Mouse (Mus musculus): ENCODE data around the gene Rc3h2.

Rc3h2 gene

GRCm38 (mm10) chr2:37422306-37423304 lies at the start of gene Rc3h2:
Rc3h2 (minus strand) TSS chr2:37422903.
- peak; percentile 98 for DNase-seq (ENCODE audit: low read depth)

GRCm38 (mm10) chr2:37466266-37466665 lies 43.6 kb upstream of the Rc3h2 start:
- DNase-seq (ENCODE audit: low read depth): no peak

- DNase-seq (ENCODE audit: low read depth): no peak
These were observed 38.0 kb upstream of the Rc3h2 start for GRCm38 (mm10) chr2:37460707-37461106.

GRCm38 (mm10) chr2:37452376-37452760 lies 29.7 kb upstream of the Rc3h2 start:
- DNase-seq (ENCODE audit: low read depth): no peak

GRCm38 (mm10) chr2:37451667-37452375 lies 29.1 kb upstream of the Rc3h2 start:
- peak; percentile 91 for DNase-seq (ENCODE audit: low read depth)

- DNase-seq (ENCODE audit: low read depth): peak; percentile 94
These were observed 20.2 kb upstream of the Rc3h2 start, which contains the start of the genes Zbtb26, Zbtb6 and Rabgap1 for GRCm38 (mm10) chr2:37442611-37443591. Zbtb26 (minus strand) TSS chr2:37443135. Zbtb6 (minus strand) TSS chr2:37443171. Rabgap1 (plus strand) TSS chr2:37443279.

- DNase-seq (ENCODE audit: low read depth): no peak
These were observed 8.9 kb upstream of the Rc3h2 start for GRCm38 (mm10) chr2:37431609-37432008.

GRCm38 (mm10) chr2:37430593-37431464 lies 8.1 kb upstream of the Rc3h2 start:
- peak; percentile 84 for DNase-seq (ENCODE audit: low read depth)

- no peak for DNase-seq (ENCODE audit: low read depth)
These were observed 968 bp upstream of the Rc3h2 start for GRCm38 (mm10) chr2:37423671-37424070.

GRCm38 (mm10) chr2:37421903-37422302 lies 800 bp downstream of the Rc3h2 start:
- no peak for DNase-seq (ENCODE audit: low read depth)

- no peak for DNase-seq (ENCODE audit: low read depth)
These were observed 27.2 kb downstream of the Rc3h2 start for GRCm38 (mm10) chr2:37395539-37395938.

GRCm38 (mm10) chr2:37382921-37383320 lies 39.8 kb downstream of the Rc3h2 start:
- no peak for DNase-seq (ENCODE audit: low read depth)

GRCm38 (mm10) chr2:37380189-37380588 lies 42.5 kb downstream of the Rc3h2 start:
- DNase-seq (ENCODE audit: low read depth): peak; percentile 65

- no peak for DNase-seq (ENCODE audit: low read depth)
These were observed 46.7 kb downstream of the Rc3h2 start for GRCm38 (mm10) chr2:37376018-37376417.

- no peak for DNase-seq (ENCODE audit: low read depth)
These were observed 52.1 kb downstream of the Rc3h2 start for GRCm38 (mm10) chr2:37370651-37371050.

GRCm38 (mm10) chr2:37359908-37360307 lies 62.8 kb downstream of the Rc3h2 start:
- DNase-seq (ENCODE audit: low read depth): no peak

- DNase-seq (ENCODE audit: low read depth): peak; percentile 99
These were observed 63.8 kb downstream of the Rc3h2 start, which contains the start of gene Pdcl for GRCm38 (mm10) chr2:37358633-37359540. Pdcl (minus strand) TSS chr2:37359332.

- no peak for DNase-seq (ENCODE audit: low read depth)
These were observed 67.1 kb downstream of the Rc3h2 start for GRCm38 (mm10) chr2:37355571-37355970.

- DNase-seq (ENCODE audit: low read depth): no peak
These were observed 71.0 kb downstream of the Rc3h2 start for GRCm38 (mm10) chr2:37351671-37352070.

Measured in c-Kit-positive CD71-positive TER-119-negative erythroid progenitor cells, embryonic 14.5 days (primary cell).